Comparison of ENCODE assay signal across 8 mouse cellular contexts in the genomic region with DNA sequence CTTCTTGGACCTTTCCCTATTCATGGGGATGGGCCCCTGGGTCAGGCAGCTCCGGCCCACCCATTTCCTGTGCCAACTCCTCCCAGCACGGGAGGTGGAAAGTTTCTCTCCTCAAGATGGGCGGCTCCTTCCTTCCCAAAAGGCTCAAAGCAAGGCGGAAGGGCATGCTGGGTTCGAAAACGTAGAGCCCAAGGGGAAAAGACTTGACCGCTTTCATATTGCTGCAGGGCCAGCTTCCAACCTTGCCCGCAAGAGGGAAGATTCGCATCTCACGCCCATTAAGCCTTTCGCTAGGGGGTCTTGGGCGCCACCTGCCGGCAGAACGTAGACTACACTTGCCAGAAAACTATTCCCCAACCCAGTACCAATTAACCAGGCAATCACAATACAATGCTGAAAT. TPM values are rescaled to one million over a fixed set of nuclear protein-coding genes. Genes with fewer than 3 reads are reported as not detected.
DNase-seq lines count a peak whose midpoint lies in the region; ATAC-seq and TF ChIP-seq lines count a peak whose summit lies in the region.

No protein-coding gene starts in this region.

- WGBS in hindbrain, embryonic 16.5 days, result 2% methylated on average over 14 of the region's 14 CpGs

- H3K9ac ChIP-seq in hindbrain, embryonic 16.5 days (ENCODE audit: low read depth, low read length), result peak overlapping the region; percentile 99

- peak overlapping the region; percentile 99 for H3K4me2 ChIP-seq in hindbrain, embryonic 16.5 days (ENCODE audit: low read length)

- H3K27me3 ChIP-seq in hindbrain, embryonic 16.5 days (replicated peaks; ENCODE audit: control insufficient read depth, insufficient read depth, low read length), result no peaks in the 10 kb centered on the region

- ATAC-seq in hindbrain, embryonic 16.5 days, result no peak

- intact Hi-C loops in gastrocnemius, adult 2 months (cut with DNase I), result loop anchor here (1.0 to 2.0 kb wide), 2 partner anchors 16 to 37 kb away; no protein-coding TSS in a partner anchor

- peak overlapping the region; percentile 80 for H3K4me3 ChIP-seq in gastrocnemius, adult 2 months
- peak overlapping the region; percentile 93 for H3K4me3 ChIP-seq in hindbrain, embryonic 16.5 days (ENCODE audit: low read length)

- DNase-seq in MN1 (ENCODE audit: low spot score), result peak; percentile 76
- DNase-seq in cerebellum, postnatal 25 days, result peak; percentile 90 to 92
- peak; percentile 93 for DNase-seq in gastrocnemius, adult 2 months
- peak; percentile 74 for DNase-seq in left cerebral cortex, adult 11 months (ENCODE audit: low spot score)
- DNase-seq in lung, postnatal 4 days, result peak; percentile 86 to 92
- peak; percentile 90 for DNase-seq in retina, embryonic 14.5 days (ENCODE audit: low spot score)
- peak; percentile 91 for DNase-seq in thymus, postnatal 25 days

- TF ChIP-seq CTCF in gastrocnemius, adult 2 months (IDR thresholded peaks at IDR 0.05), result peak; percentile 99

- no peaks in the 10 kb centered on the region for H3K9me3 ChIP-seq in hindbrain, embryonic 16.5 days (ENCODE audit: control insufficient read depth, low read length)

- no peaks in the 10 kb centered on the region; the same call in 1 of the 2 replicates for H3K36me3 ChIP-seq in hindbrain, embryonic 16.5 days (ENCODE audit: control insufficient read depth, insufficient read depth, low read length)

- peaks cover 57% of the 10 kb centered on the region for H3K4me1 ChIP-seq in hindbrain, embryonic 16.5 days (ENCODE audit: control insufficient read depth, insufficient read depth, low read depth, low read length)

- H3K27ac ChIP-seq in gastrocnemius, adult 2 months, result peak overlapping the region; percentile 95
- peak overlapping the region; percentile 96 for H3K27ac ChIP-seq in hindbrain, embryonic 16.5 days (ENCODE audit: low read depth, low read length)

RNA-seq across cellular contexts. Expression of gene Ehbp1l1, which starts 1.6 kb away (rescaled TPM):
- total RNA-seq in gastrocnemius, adult 2 months (2021), result 100 to 1,000 TPM; 218 to 220 TPM
- 21.6 and 29.7 TPM in 2 replicates for polyA plus RNA-seq in hindbrain, embryonic 16.5 days (2015; fragmentation: Nextera tagmentation; extraction: Ambion mirVana)

RNA-seq across cellular contexts. Expression of gene Fam89b, which starts 1.8 kb away (rescaled TPM):
- 10 to 100 TPM; 22.2 to 22.6 TPM for total RNA-seq in gastrocnemius, adult 2 months (2021)
- 118 and 128 TPM in 2 replicates for polyA plus RNA-seq in hindbrain, embryonic 16.5 days (2015; fragmentation: Nextera tagmentation; extraction: Ambion mirVana)

RNA-seq across cellular contexts. Expression of gene Ltbp3, which starts 13.0 kb away (rescaled TPM):
- 10 to 100 TPM; 32.4 to 44.6 TPM for total RNA-seq in gastrocnemius, adult 2 months (2021)
- 11.6 and 15.4 TPM in 2 replicates for polyA plus RNA-seq in hindbrain, embryonic 16.5 days (2015; fragmentation: Nextera tagmentation; extraction: Ambion mirVana)

RNA-seq across cellular contexts. Expression of gene Kcnk7, which starts 23.5 kb away (rescaled TPM):
- total RNA-seq in gastrocnemius, adult 2 months (2021), result not detected
- polyA plus RNA-seq in hindbrain, embryonic 16.5 days (2015; fragmentation: Nextera tagmentation; extraction: Ambion mirVana), result not detected in 2 replicates

RNA-seq across cellular contexts. Expression of gene Pcnx3, which starts 39.0 kb away (rescaled TPM):
- total RNA-seq in gastrocnemius, adult 2 months (2021), result 10 to 100 TPM; 12.6 to 14.0 TPM
- 22.6 and 24.8 TPM in 2 replicates for polyA plus RNA-seq in hindbrain, embryonic 16.5 days (2015; fragmentation: Nextera tagmentation; extraction: Ambion mirVana)
